8 mouse cellular contexts compared by ENCODE assay signal in genomic region chr11:100318529-100319451, GRCm38 (mm10). TPM values are rescaled to one million over a fixed set of nuclear protein-coding genes. Genes with fewer than 3 reads are reported as not detected.
DNase-seq lines count a peak whose midpoint lies in the region; ATAC-seq and TF ChIP-seq lines count a peak whose summit lies in the region.

No protein-coding gene starts in this region.

- H3K4me3 ChIP-seq in layer of hippocampus, adult 2 months, result peak overlapping the region; percentile 96
- H3K4me3 ChIP-seq in hindbrain, embryonic 10.5 days, result peak overlapping the region; percentile 93
- peak overlapping the region; percentile 90 for H3K4me3 ChIP-seq in midbrain, embryonic 11.5 days (ENCODE audit: low read depth, low read length)

- 87% methylated on average over 10 of the region's 10 CpGs for WGBS in hindbrain, embryonic 10.5 days
- 88% methylated on average over 10 of the region's 10 CpGs for WGBS in midbrain, embryonic 11.5 days

- no peak for DNase-seq in layer of hippocampus, adult 2 months (ENCODE audit: low spot score in 2 of 2)
- no peak for DNase-seq in layer of hippocampus, postnatal 14 days (ENCODE audit: low spot score in 2 of 2)
- peak; percentile 76 for DNase-seq in c-Kit-positive CD71-positive TER-119-positive erythroid progenitor cells, embryonic 14.5 days (ENCODE audit: low spot score)
- DNase-seq in hindbrain, embryonic 10.5 days (ENCODE audit: low spot score), result no peak
- no peak for DNase-seq in midbrain, embryonic 11.5 days (ENCODE audit: low spot score, missing footprints)
- no peak for DNase-seq in urinary bladder, postnatal 10 days (ENCODE audit: low spot score)
- no peak for DNase-seq in layer of hippocampus, adult 8-10 months (ENCODE audit: low spot score in 2 of 2)
- DNase-seq in gastrocnemius, adult 8-10 months (ENCODE audit: low spot score in 2 of 2), result no peak

- peak overlapping the region; percentile 53 for H3K4me2 ChIP-seq in midbrain, embryonic 11.5 days

- no peaks in the 10 kb centered on the region for H3K9me3 ChIP-seq in hindbrain, embryonic 10.5 days
- no peaks in the 10 kb centered on the region for H3K9me3 ChIP-seq in midbrain, embryonic 11.5 days (ENCODE audit: control insufficient read depth, low read length)

- ATAC-seq in midbrain, embryonic 11.5 days (ENCODE audit: low FRiP score), result peak; percentile 10

- peaks cover 25% of the 10 kb centered on the region for H3K36me3 ChIP-seq in hindbrain, embryonic 10.5 days
- peaks cover 11% of the 10 kb centered on the region for H3K36me3 ChIP-seq in midbrain, embryonic 11.5 days (ENCODE audit: control insufficient read depth, insufficient read depth, low read length)

- no peak for TF ChIP-seq CTCF in layer of hippocampus, adult 2 months (conservative IDR thresholded peaks at IDR 0.05)

- H3K27ac ChIP-seq in layer of hippocampus, adult 2 months, result peak overlapping the region; percentile 97
- H3K27ac ChIP-seq in hindbrain, embryonic 10.5 days, result peak overlapping the region; percentile 100
- no peak overlapping the region; the same call in 1 of the 2 replicates for H3K27ac ChIP-seq in midbrain, embryonic 11.5 days (ENCODE audit: low read depth, low read length)

- H3K9ac ChIP-seq in midbrain, embryonic 11.5 days (ENCODE audit: low read length), result peak overlapping the region; percentile 54

- H3K4me1 ChIP-seq in hindbrain, embryonic 10.5 days (replicated peaks), result peaks cover 23% of the 10 kb centered on the region
- H3K4me1 ChIP-seq in midbrain, embryonic 11.5 days (ENCODE audit: control insufficient read depth, insufficient read depth, low read length), result peaks cover 3% of the 10 kb centered on the region; the same call in 1 of the 2 replicates

- no peaks in the 10 kb centered on the region for H3K27me3 ChIP-seq in hindbrain, embryonic 10.5 days (ENCODE audit: insufficient read depth, poor library complexity, severe bottlenecking)
- H3K27me3 ChIP-seq in midbrain, embryonic 11.5 days (ENCODE audit: control insufficient read depth, insufficient read depth, low read length), result no peaks in the 10 kb centered on the region

RNA-seq across cellular contexts. Expression of gene Eif1, which starts 0.9 kb away (rescaled TPM):
- 100 to 1,000 TPM; 713 to 750 TPM for total RNA-seq in layer of hippocampus, adult 2 months (2021)
- 100 to 1,000 TPM; 704 to 721 TPM for total RNA-seq in layer of hippocampus, postnatal 14 days (2021)
- polyA plus RNA-seq in hindbrain, embryonic 10.5 days (2016; fragmentation: Nextera tagmentation; extraction: Ambion mirVana), result 1,728 and 1,735 TPM in 2 replicates
- polyA plus RNA-seq in midbrain, embryonic 11.5 days (2014; fragmentation: Nextera tagmentation; extraction: Ambion mirVana), result 1,701 and 1,853 TPM in 2 replicates
- total RNA-seq in layer of hippocampus, adult 8-10 months (2022), result 100 to 1,000 TPM; 732 to 782 (median 741) TPM
- 1,000 to 10,000 TPM; 1,612 to 1,857 (median 1,692) TPM for total RNA-seq in gastrocnemius, adult 8-10 months (2022)

RNA-seq across cellular contexts. Expression of gene Gast, which starts 15.4 kb away (rescaled TPM):
- not detected for total RNA-seq in layer of hippocampus, adult 2 months (2021)
- not detected for total RNA-seq in layer of hippocampus, postnatal 14 days (2021)
- 0.90 TPM in 1 of 2 replicates, not detected in the other for polyA plus RNA-seq in hindbrain, embryonic 10.5 days (2016; fragmentation: Nextera tagmentation; extraction: Ambion mirVana)
- polyA plus RNA-seq in midbrain, embryonic 11.5 days (2014; fragmentation: Nextera tagmentation; extraction: Ambion mirVana), result 0.68 and 0.79 TPM in 2 replicates
- total RNA-seq in layer of hippocampus, adult 8-10 months (2022), result not detected
- not detected for total RNA-seq in gastrocnemius, adult 8-10 months (2022)

RNA-seq across cellular contexts. Expression of gene Hap1, which starts 37.1 kb away (rescaled TPM):
- 100 to 1,000 TPM; 169 to 174 TPM for total RNA-seq in layer of hippocampus, adult 2 months (2021)
- 100 to 1,000 TPM; 110 to 123 TPM for total RNA-seq in layer of hippocampus, postnatal 14 days (2021)
- polyA plus RNA-seq in hindbrain, embryonic 10.5 days (2016; fragmentation: Nextera tagmentation; extraction: Ambion mirVana), result 33.2 and 37.7 TPM in 2 replicates
- polyA plus RNA-seq in midbrain, embryonic 11.5 days (2014; fragmentation: Nextera tagmentation; extraction: Ambion mirVana), result 16.4 TPM in 2 replicates
- total RNA-seq in layer of hippocampus, adult 8-10 months (2022), result 100 to 1,000 TPM; 164 to 201 (median 183) TPM
- total RNA-seq in gastrocnemius, adult 8-10 months (2022), result under 1 TPM in 2 of 4 experiments, not detected in 2; 0.16 TPM

RNA-seq across cellular contexts. Expression of gene Krt42, which starts 49.1 kb away (rescaled TPM):
- not detected for total RNA-seq in layer of hippocampus, adult 2 months (2021)
- not detected for total RNA-seq in layer of hippocampus, postnatal 14 days (2021)
- not detected in 2 replicates for polyA plus RNA-seq in hindbrain, embryonic 10.5 days (2016; fragmentation: Nextera tagmentation; extraction: Ambion mirVana)
- polyA plus RNA-seq in midbrain, embryonic 11.5 days (2014; fragmentation: Nextera tagmentation; extraction: Ambion mirVana), result not detected in 2 replicates
- total RNA-seq in layer of hippocampus, adult 8-10 months (2022), result not detected
- not detected for total RNA-seq in gastrocnemius, adult 8-10 months (2022)

RNA-seq across cellular contexts. Expression of gene Krt17, which starts 58.0 kb away (rescaled TPM):
- not detected for total RNA-seq in layer of hippocampus, adult 2 months (2021)
- total RNA-seq in layer of hippocampus, postnatal 14 days (2021), result not detected
- 0.16 TPM in 1 of 2 replicates, not detected in the other for polyA plus RNA-seq in hindbrain, embryonic 10.5 days (2016; fragmentation: Nextera tagmentation; extraction: Ambion mirVana)
- 0.21 TPM in 1 of 2 replicates, not detected in the other for polyA plus RNA-seq in midbrain, embryonic 11.5 days (2014; fragmentation: Nextera tagmentation; extraction: Ambion mirVana)
- total RNA-seq in layer of hippocampus, adult 8-10 months (2022), result not detected
- not detected for total RNA-seq in gastrocnemius, adult 8-10 months (2022)

Comparison
In these comparisons a context has a peak if more than half of its experiments do, and no peak if none do; other contexts are left out.
1. RNA of gene Hap1, which starts 37.1 kb away (total RNA-seq): 164 to 201 TPM in layer of hippocampus, adult 8-10 months, 169 to 174 TPM in layer of hippocampus, adult 2 months and 110 to 123 TPM in layer of hippocampus, postnatal 14 days; 0.16 TPM in gastrocnemius, adult 8-10 months; every median in the first group is over 10 times any median in the second.
2. Peak in every context shown above with its lines, with median percentiles within 50 percentile points of each other: H3K4me3 ChIP-seq.